In genomic region chr17:3331721-3332461, GRCm38 (mm10) we compare ENCODE assay signal across 8 mouse cellular contexts. TPM values are rescaled to one million over a fixed set of nuclear protein-coding genes. Genes with fewer than 3 reads are reported as not detected.
DNase-seq lines count a peak whose midpoint lies in the region; ATAC-seq lines count a peak whose summit lies in the region.

No protein-coding gene starts in this region.

- H3K9ac ChIP-seq in forebrain, embryonic 16.5 days (replicated peaks; ENCODE audit: low read depth, low read length), result 0 out of 2 replicates have a peak overlapping the region, but pooled peaks have one; percentile 15
- H3K9ac ChIP-seq in kidney, embryonic 16.5 days (replicated peaks; ENCODE audit: low read length), result no peak overlapping the region
- no peak overlapping the region for H3K9ac ChIP-seq in midbrain, embryonic 15.5 days

- no peak overlapping the region for H3K27ac ChIP-seq in heart, embryonic 10.5 days
- peak overlapping the region; percentile 89 for H3K27ac ChIP-seq in forebrain, embryonic 16.5 days (ENCODE audit: low read length)
- peak overlapping the region; percentile 46; the same call in 1 of the 2 replicates for H3K27ac ChIP-seq in kidney, embryonic 16.5 days (ENCODE audit: low read length)
- H3K27ac ChIP-seq in midbrain, embryonic 15.5 days, result no peak overlapping the region

- 86% methylated on average over 7 of the region's 7 CpGs for WGBS in heart, embryonic 10.5 days
- 49% methylated on average over 7 of the region's 7 CpGs for WGBS in forebrain, embryonic 16.5 days
- WGBS in kidney, embryonic 16.5 days, result 46% methylated on average over 7 of the region's 7 CpGs
- WGBS in midbrain, embryonic 15.5 days, result 70% methylated on average over 7 of the region's 7 CpGs

- peaks cover 2% of the 10 kb centered on the region; the same call in 1 of the 2 replicates for H3K4me1 ChIP-seq in heart, embryonic 10.5 days
- H3K4me1 ChIP-seq in forebrain, embryonic 16.5 days (replicated peaks; ENCODE audit: control insufficient read depth, insufficient read depth, low read length), result peaks cover 39% of the 10 kb centered on the region
- peaks cover 16% of the 10 kb centered on the region; the same call in 1 of the 2 replicates for H3K4me1 ChIP-seq in kidney, embryonic 16.5 days (ENCODE audit: insufficient read depth, low read length)
- H3K4me1 ChIP-seq in midbrain, embryonic 15.5 days, result peaks cover 8% of the 10 kb centered on the region

- peak overlapping the region; percentile 43 for H3K4me2 ChIP-seq in forebrain, embryonic 16.5 days (ENCODE audit: low read length)
- no peak overlapping the region for H3K4me2 ChIP-seq in kidney, embryonic 16.5 days (replicated peaks; ENCODE audit: low read depth, low read length)
- H3K4me2 ChIP-seq in midbrain, embryonic 15.5 days, result no peak overlapping the region

- H3K4me3 ChIP-seq in heart, embryonic 10.5 days, result no peak overlapping the region
- peak overlapping the region; percentile 21 for H3K4me3 ChIP-seq in forebrain, embryonic 16.5 days (replicated peaks; ENCODE audit: low read length)
- no peak overlapping the region for H3K4me3 ChIP-seq in kidney, embryonic 16.5 days (ENCODE audit: low read length)
- no peak overlapping the region for H3K4me3 ChIP-seq in midbrain, embryonic 15.5 days

- peaks cover 14% of the 10 kb centered on the region; the same call in 1 of the 2 replicates for H3K27me3 ChIP-seq in heart, embryonic 10.5 days (ENCODE audit: insufficient read depth, poor library complexity, severe bottlenecking)
- H3K27me3 ChIP-seq in forebrain, embryonic 16.5 days (replicated peaks; ENCODE audit: control insufficient read depth, insufficient read depth, low read length), result no peaks in the 10 kb centered on the region
- H3K27me3 ChIP-seq in kidney, embryonic 16.5 days (ENCODE audit: insufficient read depth, low read length), result 0 out of 2 replicates have a peak, but pooled peaks cover 4% of the 10 kb centered on the region
- peaks cover 20% of the 10 kb centered on the region for H3K27me3 ChIP-seq in midbrain, embryonic 15.5 days (replicated peaks)

- DNase-seq in heart, adult 8-10 months (ENCODE audit: low spot score), result peak; percentile 26
- DNase-seq in heart, embryonic 10.5 days (ENCODE audit: low spot score), result no peak
- DNase-seq in adrenal gland, adult 8-10 months, result peak; percentile 75
- peak; percentile 69 to 91 for DNase-seq in lung, postnatal 4 days

- no peaks in the 10 kb centered on the region for H3K36me3 ChIP-seq in heart, embryonic 10.5 days
- H3K36me3 ChIP-seq in forebrain, embryonic 16.5 days (ENCODE audit: control insufficient read depth, insufficient read depth), result no peaks in the 10 kb centered on the region
- H3K36me3 ChIP-seq in kidney, embryonic 16.5 days (ENCODE audit: insufficient read depth, low read length), result no peaks in the 10 kb centered on the region
- H3K36me3 ChIP-seq in midbrain, embryonic 15.5 days (replicated peaks), result no peaks in the 10 kb centered on the region

- H3K9me3 ChIP-seq in heart, embryonic 10.5 days, result no peaks in the 10 kb centered on the region
- no peaks in the 10 kb centered on the region for H3K9me3 ChIP-seq in forebrain, embryonic 16.5 days (ENCODE audit: control insufficient read depth, low read length)
- H3K9me3 ChIP-seq in kidney, embryonic 16.5 days (ENCODE audit: low read length), result no peaks in the 10 kb centered on the region
- H3K9me3 ChIP-seq in midbrain, embryonic 15.5 days, result no peaks in the 10 kb centered on the region

- peak; percentile 86 for ATAC-seq in forebrain, embryonic 16.5 days
- peak; percentile 53; the same call in 1 of the 2 replicates for ATAC-seq in kidney, embryonic 16.5 days (ENCODE audit: low FRiP score, low TSS enrichment)
- no peak for ATAC-seq in midbrain, embryonic 15.5 days (replicated peaks)
- no peak for ATAC-seq in activated CD4-positive, CD25-positive, alpha-beta regulatory T cell, adult 4 months

RNA-seq across cellular contexts. Expression of gene Tiam2, which starts 5.5 kb away (rescaled TPM):
- total RNA-seq in heart, adult 8-10 months (2022), result 1 to 10 TPM; 2.0 to 4.9 (median 2.5) TPM
- polyA plus RNA-seq in heart, embryonic 10.5 days (2016; fragmentation: Nextera tagmentation; extraction: Ambion mirVana), result 3.5 and 3.7 TPM in 2 replicates
- 10 to 100 TPM; 17.3 to 46.1 (median 32.0) TPM for total RNA-seq in adrenal gland, adult 8-10 months (2022)
- 137 and 155 TPM in 2 replicates for polyA plus RNA-seq in forebrain, embryonic 16.5 days (2015; fragmentation: Nextera tagmentation; extraction: Ambion mirVana)
- polyA plus RNA-seq in kidney, embryonic 16.5 days (2015; fragmentation: Nextera tagmentation; extraction: Ambion mirVana), result 5.0 and 5.5 TPM in 2 replicates
- polyA plus RNA-seq in midbrain, embryonic 15.5 days (2015; fragmentation: Nextera tagmentation; extraction: Ambion mirVana), result 4.1 and 5.2 TPM in 2 replicates
- polyA plus RNA-seq in activated CD4-positive, CD25-positive, alpha-beta regulatory T cell, adult 4 months (2017; shearing (Covaris generic)), result 1 to 10 TPM; 1.0 to 1.7 TPM

Comparison
In these comparisons a context has a peak if more than half of its experiments do, and no peak if none do; other contexts are left out.
1. H3K27ac ChIP-seq: peak in forebrain, embryonic 16.5 days (single experiment) and kidney, embryonic 16.5 days (single experiment); none in heart, embryonic 10.5 days (single experiment) and midbrain, embryonic 15.5 days (single experiment).
2. ATAC-seq: peak in forebrain, embryonic 16.5 days (single experiment) and kidney, embryonic 16.5 days (single experiment); none in midbrain, embryonic 15.5 days (single experiment) and activated CD4-positive, CD25-positive, alpha-beta regulatory T cell, adult 4 months (single experiment).
3. RNA of gene Tiam2, which starts 5.5 kb away (polyA plus RNA-seq): 137 to 155 TPM in forebrain, embryonic 16.5 days; 5.0 to 5.5 TPM in kidney, embryonic 16.5 days, 4.1 to 5.2 TPM in midbrain, embryonic 15.5 days, 3.5 to 3.7 TPM in heart, embryonic 10.5 days and 1.0 to 1.7 TPM in activated CD4-positive, CD25-positive, alpha-beta regulatory T cell, adult 4 months; every median in the first group is over 10 times any median in the second.